Mouse (Mus musculus): ENCODE measurements around the gene Tnni3. TPM values are rescaled to one million over a fixed set of nuclear protein-coding genes. Genes with fewer than 3 reads are reported as not detected.
"Not testable (repeated sequence)": the region's sequence is repeated elsewhere in the genome, so short reads cannot be mapped to it uniquely, and the experiment has no call there.

The Tnni3 gene
- 1 to 10 TPM in 1 of 2 experiments, under 1 TPM in 1; 0.75 to 1.7 TPM for total RNA-seq (2021)
- long read RNA-seq, experiment 1 = 0 reads
- long read RNA-seq, experiment 2 = 0 reads

GRCm38 (mm10) chr7:4524212-4524922 is at the start of gene Tnni3:
Tnni3 (minus strand) TSS chr7:4524229.
- DNase-seq = not testable (repeated sequence)
- intact Hi-C loops (cut with DNase I; ENCODE audit: low total_unique reads) = loop anchor here (10.0 kb wide), 1 partner anchor 90 kb away; no protein-coding TSS in a partner anchor

GRCm38 (mm10) chr7:4572361-4572760 is 48.3 kb upstream of the Tnni3 start:
- DNase-seq; intact Hi-C loops (cut with DNase I; ENCODE audit: low total_unique reads): not testable (repeated sequence)

- DNase-seq = no peak
- intact Hi-C loops (cut with DNase I; ENCODE audit: low total_unique reads) = no loop called here
Observed at GRCm38 (mm10) chr7:4562660-4563059, 38.6 kb upstream of the Tnni3 start.

- no peak for DNase-seq
- intact Hi-C loops (cut with DNase I; ENCODE audit: low total_unique reads) = loop anchor here (10.0 kb wide), 1 partner anchor 248 kb away; no protein-coding TSS in a partner anchor
Observed at GRCm38 (mm10) chr7:4557167-4557560, 33.1 kb upstream of the Tnni3 start.

- peak; percentile 56 for DNase-seq
- intact Hi-C loops (cut with DNase I; ENCODE audit: low total_unique reads) = loop anchor here (10.0 kb wide), 1 partner anchor 248 kb away; no protein-coding TSS in a partner anchor
Observed at GRCm38 (mm10) chr7:4556256-4557166, 32.5 kb upstream of the Tnni3 start.

DNA sequence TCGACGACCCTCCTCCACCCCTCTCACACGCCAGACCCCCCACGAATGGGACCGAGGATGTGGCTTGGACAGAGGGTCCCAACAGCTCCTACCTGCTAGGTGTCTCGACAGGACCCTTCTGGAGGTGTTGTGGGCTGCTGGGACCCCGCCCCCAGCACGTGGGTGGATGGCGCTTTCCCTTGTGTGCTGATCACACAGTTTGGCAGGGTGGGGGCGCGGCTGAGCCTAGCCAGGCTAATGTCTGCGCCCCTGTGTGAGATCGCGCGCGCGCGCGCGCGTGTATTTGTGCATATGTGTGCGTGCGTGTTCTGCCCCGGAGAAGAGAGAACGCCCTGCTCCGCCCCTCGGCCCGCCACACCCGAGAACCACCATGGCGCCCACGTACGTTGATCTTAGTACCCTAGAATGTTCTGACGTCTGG is 23.2 kb upstream of the Tnni3 start, which contains the start of gene Syt5:
Gene Syt5, minus strand, starts transcription at position 321 of the 421 bp plus-strand sequence.
- no peak for DNase-seq
- intact Hi-C loops (cut with DNase I; ENCODE audit: low total_unique reads) = no loop called here

DNA sequence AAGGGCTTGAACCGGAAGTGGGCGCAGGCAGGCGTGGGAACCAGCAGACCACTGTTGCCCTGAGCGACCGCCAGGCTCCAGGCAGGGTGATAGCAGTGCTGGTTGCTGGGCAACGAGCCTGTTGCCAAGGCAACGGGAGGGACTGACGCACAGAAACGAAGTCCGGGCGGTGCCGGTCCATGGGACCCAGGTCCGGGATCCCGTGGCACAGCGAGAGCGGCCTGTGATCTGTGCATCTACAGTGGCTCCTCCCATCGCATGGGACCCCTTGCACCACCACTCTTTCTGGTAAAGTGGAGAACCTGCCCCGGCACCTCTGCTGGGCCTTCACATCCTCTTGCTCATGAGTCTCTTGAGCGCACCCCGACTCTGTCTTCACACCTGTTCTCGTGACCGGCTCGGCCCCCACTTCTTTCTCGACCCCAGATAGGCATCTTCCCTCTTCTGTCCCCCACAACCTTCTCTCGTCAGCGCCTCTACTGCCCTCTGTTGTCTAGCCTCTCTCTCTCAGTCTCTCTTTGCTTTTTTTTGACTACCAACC is 22.6 kb upstream of the Tnni3 start:
- intact Hi-C loops (cut with DNase I; ENCODE audit: low total_unique reads) = no loop called here
- peak; percentile 26 for DNase-seq

- DNase-seq = no peak
- intact Hi-C loops (cut with DNase I; ENCODE audit: low total_unique reads) = no loop called here
Observed at GRCm38 (mm10) chr7:4546050-4546449, 22.0 kb upstream of the Tnni3 start.

DNA sequence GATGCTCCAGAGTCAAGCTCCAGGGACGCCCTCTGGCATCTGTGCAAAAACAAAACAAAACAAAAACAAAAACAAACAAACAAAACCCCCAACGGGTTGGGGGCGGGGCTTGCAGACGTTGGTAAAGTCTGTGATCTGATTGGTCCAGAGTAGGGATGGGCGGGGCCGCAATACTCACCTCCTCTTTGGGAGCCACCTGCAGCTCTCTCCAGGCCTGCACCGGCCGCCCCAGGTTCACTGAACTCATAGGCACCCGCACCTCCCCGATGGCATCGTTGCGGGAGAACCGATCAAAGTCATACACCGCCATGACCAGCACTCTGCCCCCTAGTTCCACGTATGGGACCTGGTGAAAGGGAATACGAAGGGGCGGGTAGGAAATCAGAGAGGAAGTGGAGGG is 18.0 kb upstream of the Tnni3 start:
- intact Hi-C loops (cut with DNase I; ENCODE audit: low total_unique reads) = no loop called here

DNA sequence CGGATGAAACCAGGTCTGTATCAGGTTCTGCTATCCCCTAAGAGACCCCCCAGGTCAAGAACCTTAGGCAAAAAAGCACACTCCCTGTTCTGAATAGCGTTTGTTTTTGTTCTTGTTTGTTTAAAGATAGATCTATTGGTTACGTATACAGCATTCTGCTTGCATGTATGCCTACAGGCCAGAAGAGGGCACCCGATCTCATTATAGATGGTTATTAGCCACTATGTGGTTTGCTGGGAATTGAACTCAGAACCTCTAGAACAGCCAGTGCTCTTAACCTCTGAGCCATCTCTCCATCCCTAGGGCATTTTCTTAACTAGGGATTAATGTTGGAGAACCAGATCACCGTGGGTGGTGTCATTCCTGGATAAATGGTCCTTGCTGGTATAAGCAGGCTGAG is 17.3 kb upstream of the Tnni3 start:
- intact Hi-C loops (cut with DNase I; ENCODE audit: low total_unique reads) = no loop called here
- no peak for DNase-seq

More for the DNA sequence above, 18.0 kb upstream of the Tnni3 start:
- no peak for DNase-seq

DNA sequence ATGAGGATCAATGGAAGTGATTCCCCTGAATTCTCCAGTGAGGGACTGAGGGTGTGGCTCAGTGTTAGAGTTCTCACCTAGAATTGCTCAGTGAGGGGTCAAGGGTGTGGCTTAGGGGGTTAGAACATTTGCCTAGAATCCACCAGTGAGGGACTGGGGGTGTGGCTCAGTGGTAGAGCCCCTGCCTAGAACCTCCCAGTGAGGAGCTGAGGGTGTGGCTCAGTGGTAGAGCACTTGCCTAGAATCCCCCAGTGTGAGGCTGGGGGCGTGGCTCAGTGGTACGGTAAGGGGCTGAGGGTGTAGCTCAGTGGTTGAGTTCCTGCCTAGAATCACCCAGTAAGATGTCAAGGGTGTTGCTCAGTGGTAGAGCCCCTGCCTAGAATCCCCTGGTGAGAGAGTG is 15.0 kb upstream of the Tnni3 start:
- DNase-seq = no peak
- intact Hi-C loops (cut with DNase I; ENCODE audit: low total_unique reads) = no loop called here

DNA sequence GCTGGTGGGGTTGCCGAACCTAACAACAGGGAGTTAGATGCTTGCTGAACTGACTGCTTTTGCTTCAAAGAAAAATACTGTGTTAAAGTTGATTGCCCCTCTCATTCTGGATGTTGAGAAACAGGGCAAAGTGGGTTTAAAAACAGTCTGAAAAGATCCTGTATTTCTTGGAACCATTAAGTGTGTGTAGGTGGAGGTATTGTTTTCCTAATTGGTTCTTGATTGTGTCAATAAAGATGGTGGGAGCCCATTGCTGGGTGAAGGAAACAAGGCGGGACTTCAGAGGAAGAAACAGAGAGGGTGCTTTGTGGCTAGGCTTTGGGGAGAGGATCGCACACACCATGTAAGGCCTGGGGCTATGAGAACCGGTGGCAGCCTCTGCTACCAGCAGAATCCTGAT is 13.2 kb upstream of the Tnni3 start:
- intact Hi-C loops (cut with DNase I; ENCODE audit: low total_unique reads) = no loop called here
- no peak for DNase-seq

GRCm38 (mm10) chr7:4536369-4536768 is 12.3 kb upstream of the Tnni3 start:
- DNase-seq = no peak
- intact Hi-C loops (cut with DNase I; ENCODE audit: low total_unique reads) = no loop called here

- peak; percentile 71 for DNase-seq
- intact Hi-C loops (cut with DNase I; ENCODE audit: low total_unique reads) = no loop called here
Observed at GRCm38 (mm10) chr7:4532005-4532729, 8.1 kb upstream of the Tnni3 start, which contains the start of gene Dnaaf3. Dnaaf3 (minus strand) TSS chr7:4532453.

GRCm38 (mm10) chr7:4530166-4530565 is 6.1 kb upstream of the Tnni3 start:
- DNase-seq; intact Hi-C loops (cut with DNase I; ENCODE audit: low total_unique reads): not testable (repeated sequence)

- DNase-seq = no peak
- intact Hi-C loops (cut with DNase I; ENCODE audit: low total_unique reads) = loop anchor here (10.0 kb wide), 1 partner anchor 92 kb away; no protein-coding TSS in a partner anchor
Observed at GRCm38 (mm10) chr7:4527302-4527689, 3.3 kb upstream of the Tnni3 start.

DNA sequence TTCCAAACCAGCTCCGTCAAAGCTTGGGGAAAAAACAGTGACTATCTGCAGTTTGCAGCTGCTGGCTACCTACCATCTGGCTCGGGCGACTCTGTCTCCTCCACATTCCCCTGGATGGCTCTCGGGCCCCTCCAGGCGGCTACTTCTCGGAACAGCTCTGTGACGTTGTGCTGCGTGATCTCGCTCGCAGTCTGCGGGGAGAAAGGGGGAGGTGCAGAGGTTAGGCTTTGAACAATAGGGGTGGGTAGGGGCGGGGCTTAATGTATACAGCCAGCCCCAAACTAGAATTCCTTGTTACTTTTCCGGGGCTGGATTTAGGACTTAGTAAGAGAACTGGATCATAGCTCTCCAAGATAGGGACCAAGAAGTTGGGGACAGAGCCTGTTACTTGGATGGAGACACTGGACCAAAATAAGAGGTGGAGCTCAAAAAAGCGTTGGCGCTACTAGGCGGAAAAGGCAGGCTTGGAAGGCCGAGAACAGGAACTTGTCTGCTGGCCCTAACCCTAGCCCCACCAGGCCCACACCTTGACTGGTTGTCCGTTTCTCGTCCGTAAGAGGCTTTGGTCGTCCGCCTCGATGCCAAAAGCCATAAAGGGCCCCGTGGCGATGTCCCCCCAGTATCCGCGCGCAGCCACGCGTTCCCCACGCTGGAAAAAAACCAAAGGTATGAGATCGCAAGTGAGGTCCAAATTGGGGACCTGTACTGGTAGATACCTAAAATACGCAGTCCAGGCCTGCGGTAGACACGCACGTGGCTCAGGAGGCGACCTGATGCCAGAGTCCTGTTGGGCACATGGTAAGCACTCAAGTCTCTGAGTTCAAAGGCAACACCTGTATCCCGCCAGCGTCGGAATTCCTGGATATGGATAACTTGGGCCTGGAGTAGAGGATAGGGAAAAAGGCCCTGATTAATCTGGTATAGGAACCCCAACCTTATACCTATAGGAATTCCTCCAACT is 2.6 kb upstream of the Tnni3 start:
- peak; percentile 84 for DNase-seq
- intact Hi-C loops (cut with DNase I; ENCODE audit: low total_unique reads) = loop anchor here (10.0 kb wide), 1 partner anchor 92 kb away; no protein-coding TSS in a partner anchor

Data from gastrocnemius, postnatal 14 days (tissue).